Mouse (Mus musculus) neural tube, embryonic 14.5 days (tissue): ENCODE measurements around the gene Gfy. TPM values are rescaled to one million over a fixed set of nuclear protein-coding genes. Genes with fewer than 3 reads are reported as not detected.

Experiments used
- ATAC-seq: fragments of 200-750 bp; cut with Nextera tagmentation; 2 replicates; pipeline ENCODE4 v1.8.0; 2017; ENCODE audit warnings: low read depth, mild to moderate bottlenecking, moderate TSS enrichment, moderate library complexity
- H3K27ac ChIP-seq: fragments of 300-500 bp; sonication (generic); 2 replicates; pipeline ENCODE4 v1.5.1; 2014; ENCODE audit warnings: low read depth, mild to moderate bottlenecking, control low read depth, low read length, moderate library complexity, mixed read lengths
- H3K27me3 ChIP-seq: fragments of 300-500 bp; sonication (generic); 2 replicates; pipeline ENCODE4 v1.6.1; 2014; ENCODE audit warnings: low read length; ENCODE audit not compliant: control insufficient read depth, insufficient read depth
- H3K36me3 ChIP-seq: fragments of 300-500 bp; sonication (generic); 2 replicates; pipeline ENCODE4 v1.6.1; 2014; ENCODE audit warnings: low read length, mixed read lengths; ENCODE audit not compliant: control insufficient read depth, insufficient read depth
- H3K4me1 ChIP-seq: fragments of 300-500 bp; sonication (generic); 2 replicates; pipeline ENCODE4 v1.6.1; 2014; ENCODE audit warnings: low read length; ENCODE audit not compliant: control insufficient read depth, insufficient read depth
- H3K4me2 ChIP-seq: fragments of 300-500 bp; sonication (generic); 2 replicates; pipeline ENCODE4 v1.6.1; 2014; ENCODE audit warnings: mild to moderate bottlenecking, low read depth, low read length, control low read depth
- H3K4me3 ChIP-seq: fragments of 300-500 bp; sonication (generic); 2 replicates; pipeline ENCODE4 v1.5.1; 2014; ENCODE audit warnings: low read depth, low read length, control low read depth, mixed read lengths
- H3K9ac ChIP-seq: fragments of 300-500 bp; sonication (generic); replicated peaks from 2 replicates; pipeline ENCODE4 v1.6.1; 2014; ENCODE audit warnings: low read depth, mild to moderate bottlenecking, control low read depth, low read length, mixed read lengths
- H3K9me3 ChIP-seq: fragments of 300-500 bp; sonication (generic); 2 replicates; pipeline ENCODE4 v1.6.1; 2016; ENCODE audit warnings: low read length; ENCODE audit not compliant: control insufficient read depth
- WGBS: fragments of 180-500 bp; shearing (Covaris S2); extraction: QIAGEN DNeasy Blood & Tissue Kit; methylation state at CpG from one replicate; pipeline ENCODE4 v1.1.7; 2014; 5-methylcytosine and 5-hydroxymethylcytosine counted together
- polyA plus RNA-seq: library from polyadenylated mRNA; unstranded; fragments of >200 nt; fragmentation: Nextera tagmentation; extraction: Ambion mirVana; gene quantifications from 2 replicates; pipeline ENCODE4 v1.2.1, GENCODE M21; 2014

Gfy gene
- polyA plus RNA-seq, 1 experiment from 2014 or later = not detected

DNA sequence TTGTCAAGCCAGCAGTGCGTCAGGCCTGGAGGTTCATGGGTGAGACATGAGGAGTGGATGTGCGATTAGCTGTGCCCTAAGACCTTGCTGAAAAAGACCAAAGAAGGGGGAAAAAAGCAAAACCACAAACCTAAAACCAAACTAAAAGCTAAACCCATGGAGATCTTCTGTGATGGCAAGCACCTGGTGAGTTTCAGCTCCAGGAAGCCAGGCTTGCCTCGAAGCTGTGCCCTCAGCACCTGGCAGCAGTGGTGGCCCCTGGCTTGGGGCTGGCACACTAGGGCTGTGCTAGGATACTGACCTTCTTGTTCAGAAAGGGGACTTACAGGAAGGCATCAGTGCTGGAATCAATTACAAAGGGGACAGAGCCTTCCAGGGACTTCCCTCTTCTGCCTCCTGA is 38.0 kb downstream of the Gfy start:
- Histone ChIP-seq H3K27me3 (peaks cover 2% of the 10 kb centered on the region; the same call in 1 of the 2 replicates), H3K4me2 (no peak overlapping the region)
- 90% methylated on average over 3 of the region's 3 CpGs for WGBS

GRCm38 (mm10) chr7:45139904-45140723 is 39.3 kb downstream of the Gfy start:
- Histone ChIP-seq H3K4me3 (no peak overlapping the region), H3K9ac (no peak overlapping the region), H3K36me3 (no peaks in the 10 kb centered on the region; the same call in 1 of the 2 replicates), H3K27ac (no peak overlapping the region), H3K27me3 (peaks cover 2% of the 10 kb centered on the region; the same call in 1 of the 2 replicates), H3K4me2 (no peak overlapping the region), H3K4me1 (no peaks in the 10 kb centered on the region), H3K9me3 (no peaks in the 10 kb centered on the region)
- no peak for ATAC-seq
- 78% methylated on average over 8 of the region's 8 CpGs for WGBS

More for the DNA sequence above, 38.0 kb downstream of the Gfy start:
- Histone ChIP-seq H3K9ac (no peak overlapping the region), H3K4me3 (no peak overlapping the region), H3K4me1 (no peaks in the 10 kb centered on the region), H3K9me3 (no peaks in the 10 kb centered on the region), H3K27ac (no peak overlapping the region), H3K36me3 (no peaks in the 10 kb centered on the region; the same call in 1 of the 2 replicates)
- ATAC-seq = no peak

- Histone ChIP-seq H3K4me2 (no peak overlapping the region), H3K27me3 (peaks cover 2% of the 10 kb centered on the region; the same call in 1 of the 2 replicates), H3K4me1 (no peaks in the 10 kb centered on the region), H3K9ac (no peak overlapping the region), H3K27ac (no peak overlapping the region), H3K4me3 (no peak overlapping the region), H3K36me3 (no peaks in the 10 kb centered on the region), H3K9me3 (no peaks in the 10 kb centered on the region)
- no peak for ATAC-seq
- 77% methylated on average over 1 of the region's 1 CpGs for WGBS
These were observed 41.0 kb downstream of the Gfy start for GRCm38 (mm10) chr7:45138403-45138802.

- Histone ChIP-seq H3K4me3 (no peak overlapping the region), H3K9ac (no peak overlapping the region), H3K36me3 (no peaks in the 10 kb centered on the region), H3K9me3 (no peaks in the 10 kb centered on the region), H3K4me2 (no peak overlapping the region), H3K27me3 (peaks cover 2% of the 10 kb centered on the region; the same call in 1 of the 2 replicates), H3K27ac (no peak overlapping the region), H3K4me1 (no peaks in the 10 kb centered on the region)
- 86% methylated on average over 12 of the region's 12 CpGs for WGBS
- no peak for ATAC-seq
These were observed 42.0 kb downstream of the Gfy start for GRCm38 (mm10) chr7:45137171-45138006.

- H3K9ac ChIP-seq = peak within 1 kb of the TSS; percentile 57
- no peaks in the 10 kb centered on the region for H3K4me1 ChIP-seq
- H3K36me3 ChIP-seq = no peaks in the 10 kb centered on the region
- H3K4me3 ChIP-seq = peak within 1 kb of the TSS; percentile 35
- ATAC-seq = peak; percentile 83
- H3K27ac ChIP-seq = no peak within 1 kb of the TSS
- no peaks in the 10 kb centered on the region for H3K9me3 ChIP-seq
- H3K27me3 ChIP-seq = peaks cover 2% of the 10 kb centered on the region; the same call in 1 of the 2 replicates
- peak within 1 kb of the TSS; percentile 62 for H3K4me2 ChIP-seq
- 5% methylated on average over 29 of the region's 29 CpGs for WGBS
These were observed 43.3 kb downstream of the Gfy start, which contains the start of the genes Gm45713 and Flt3l for GRCm38 (mm10) chr7:45135993-45136567. Gm45713 (minus strand) TSS chr7:45136231. Flt3l (minus strand) TSS chr7:45136432.

- Histone ChIP-seq H3K27me3 (peaks cover 2% of the 10 kb centered on the region; the same call in 1 of the 2 replicates), H3K4me3 (no peak overlapping the region), H3K36me3 (no peaks in the 10 kb centered on the region), H3K4me1 (no peaks in the 10 kb centered on the region), H3K9me3 (no peaks in the 10 kb centered on the region), H3K4me2 (0 out of 2 replicates have a peak overlapping the region, but pooled peaks have one; percentile 62), H3K9ac (no peak overlapping the region), H3K27ac (no peak overlapping the region)
- no peak for ATAC-seq
- 82% methylated on average over 3 of the region's 3 CpGs for WGBS
These were observed 44.0 kb downstream of the Gfy start for GRCm38 (mm10) chr7:45135370-45135769.

GRCm38 (mm10) chr7:45134544-45135026 is 44.8 kb downstream of the Gfy start:
- H3K4me3 ChIP-seq = no peak overlapping the region
- H3K9me3 ChIP-seq = no peaks in the 10 kb centered on the region
- no peaks in the 10 kb centered on the region for H3K36me3 ChIP-seq
- 16% methylated on average over 12 of the region's 12 CpGs for WGBS
- peaks cover 2% of the 10 kb centered on the region; the same call in 1 of the 2 replicates for H3K27me3 ChIP-seq
- no peak overlapping the region for H3K9ac ChIP-seq
- H3K27ac ChIP-seq = no peak overlapping the region
- ATAC-seq = no peak
- H3K4me1 ChIP-seq = no peaks in the 10 kb centered on the region
- no peak overlapping the region for H3K4me2 ChIP-seq

GRCm38 (mm10) chr7:45133446-45134159 is 45.8 kb downstream of the Gfy start:
- H3K9ac ChIP-seq = no peak overlapping the region
- no peaks in the 10 kb centered on the region for H3K36me3 ChIP-seq
- H3K4me2 ChIP-seq = no peak overlapping the region
- peaks cover 2% of the 10 kb centered on the region; the same call in 1 of the 2 replicates for H3K27me3 ChIP-seq
- H3K4me3 ChIP-seq = no peak overlapping the region
- no peaks in the 10 kb centered on the region for H3K4me1 ChIP-seq
- WGBS = 80% methylated on average over 8 of the region's 8 CpGs
- no peak overlapping the region for H3K27ac ChIP-seq
- ATAC-seq = no peak
- no peaks in the 10 kb centered on the region for H3K9me3 ChIP-seq
